Mouse (Mus musculus) MN1 (cell line): ENCODE data around the gene Icam5.
"Not testable (repeated sequence)": the region's sequence is repeated elsewhere in the genome, so short reads cannot be mapped to it uniquely, and the experiment has no call there.

Source experiments
- DNase-seq: peaks from one replicate; pipeline ENCODE4 v3.0.0-alpha.2; 2016; ENCODE audit warnings: low spot score

The Icam5 gene

GRCm38 (mm10) chr9:21031896-21032351 lies at the start of gene Icam5:
Icam5 (plus strand) TSS chr9:21032073.
- DNase-seq = peak; percentile 30

GRCm38 (mm10) chr9:20982171-20982570 lies 49.7 kb upstream of the Icam5 start:
- no peak for DNase-seq

DNA sequence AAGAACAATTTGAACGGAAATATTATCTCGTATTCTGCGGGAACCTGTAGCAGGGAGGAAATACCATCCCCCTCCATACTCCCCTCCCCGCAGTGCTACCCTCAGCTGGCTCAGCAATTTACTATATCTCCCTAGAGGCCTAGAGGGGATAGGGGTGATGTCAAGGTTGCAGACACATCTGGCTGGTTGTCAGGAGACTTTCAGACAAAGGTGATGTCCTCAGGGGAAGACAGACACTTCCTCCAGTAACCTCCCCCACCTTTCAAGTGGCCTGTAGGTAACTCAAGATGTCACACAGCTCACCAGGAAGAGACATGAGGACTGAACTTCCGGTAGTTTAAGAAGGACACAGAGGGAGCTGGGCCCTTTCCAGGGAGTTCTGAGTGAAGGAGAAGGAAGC lies 48.7 kb upstream of the Icam5 start:
- DNase-seq = no peak

- no peak for DNase-seq
These were observed 44.8 kb upstream of the Icam5 start for GRCm38 (mm10) chr9:20986952-20987686.

DNA sequence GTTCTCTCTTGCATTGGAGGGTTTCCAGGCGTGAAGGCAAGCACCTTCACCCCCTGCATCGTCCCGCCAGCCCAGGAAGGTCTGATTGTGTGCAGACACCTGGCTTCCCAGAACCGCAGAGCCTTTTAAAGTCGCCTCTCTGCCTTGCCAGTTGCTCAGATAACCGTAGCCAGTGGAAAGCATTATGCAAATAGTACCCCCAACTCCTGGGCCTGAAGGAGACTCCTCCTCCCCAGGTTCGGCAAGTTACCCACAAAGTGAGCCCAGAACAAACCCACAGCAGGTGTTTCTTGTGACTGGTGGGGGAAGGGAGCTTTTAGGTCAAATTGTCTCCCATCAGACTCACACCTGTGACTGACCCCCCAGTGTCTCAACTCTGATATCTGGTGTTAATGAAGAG lies 43.9 kb upstream of the Icam5 start:
- DNase-seq = no peak

GRCm38 (mm10) chr9:20990861-20991260 lies 41.0 kb upstream of the Icam5 start:
- no peak for DNase-seq

- no peak for DNase-seq
These were observed 40.3 kb upstream of the Icam5 start for GRCm38 (mm10) chr9:20991587-20991986.

DNA sequence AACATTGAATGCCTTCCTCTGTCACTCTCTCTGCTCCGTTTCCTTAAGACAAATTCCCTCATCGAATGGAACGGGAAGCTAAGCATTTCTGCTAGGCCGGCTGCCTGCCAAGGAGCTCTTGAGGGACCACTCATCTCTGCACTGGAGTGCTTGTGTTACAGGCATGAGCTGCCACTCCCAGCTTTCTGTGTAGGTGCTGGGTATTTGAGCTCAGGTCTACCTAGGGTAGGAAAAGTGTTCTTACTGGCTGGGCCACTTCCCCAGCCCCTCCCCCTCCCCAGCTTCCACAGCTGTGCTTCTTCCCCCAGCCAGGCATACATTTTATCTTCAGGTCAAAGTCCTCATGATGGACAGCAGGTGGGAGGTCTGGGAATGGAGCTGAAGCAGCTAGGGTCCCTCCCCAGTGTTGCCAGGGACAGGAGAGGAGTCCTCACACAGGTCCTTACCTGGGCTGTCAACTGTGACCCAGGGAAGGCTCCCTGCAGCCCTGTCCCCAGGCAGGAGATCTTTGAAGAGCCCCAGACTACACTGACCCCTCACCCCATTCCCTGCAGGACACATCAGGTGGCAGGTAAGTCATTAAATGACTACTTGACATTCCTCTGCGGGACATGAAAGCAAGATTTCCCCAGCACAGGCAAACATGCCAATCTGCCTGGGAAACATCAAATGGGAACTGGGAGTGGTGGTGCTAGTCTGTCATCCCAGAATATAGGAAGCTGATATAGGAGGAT lies 38.5 kb upstream of the Icam5 start:
- DNase-seq = no peak

- DNase-seq = no peak
These were observed 36.8 kb upstream of the Icam5 start for GRCm38 (mm10) chr9:20995069-20995468.

- no peak for DNase-seq
These were observed 34.8 kb upstream of the Icam5 start for GRCm38 (mm10) chr9:20997065-20997464.

DNA sequence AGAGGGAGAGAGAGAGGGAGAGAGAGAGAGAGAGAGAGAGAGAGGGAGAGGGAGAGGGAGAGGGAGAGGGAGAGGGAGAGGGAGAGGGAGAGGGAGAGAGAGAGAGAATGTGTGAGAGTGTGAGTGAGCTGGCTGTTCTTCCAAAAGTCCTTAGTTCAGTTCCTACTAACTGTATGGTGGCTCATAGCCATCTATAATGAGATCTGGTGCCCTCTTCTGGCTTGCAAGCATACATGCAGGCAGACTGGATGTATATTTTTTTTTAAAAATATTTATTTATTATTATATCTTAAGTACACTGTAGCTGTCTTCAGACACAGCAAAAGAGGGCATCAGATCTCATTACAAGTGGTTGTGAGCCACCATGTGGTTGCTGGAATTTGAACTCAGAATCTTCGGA lies 33.5 kb upstream of the Icam5 start:
- peak; percentile 26 for DNase-seq

GRCm38 (mm10) chr9:21000811-21001210 lies 31.1 kb upstream of the Icam5 start:
- peak; percentile 67 for DNase-seq

- DNase-seq = no peak
These were observed 30.1 kb upstream of the Icam5 start for GRCm38 (mm10) chr9:21001651-21002200.

- no peak for DNase-seq
These were observed 29.6 kb upstream of the Icam5 start for GRCm38 (mm10) chr9:21002270-21002626.

GRCm38 (mm10) chr9:21002627-21003551 lies 29.0 kb upstream of the Icam5 start, which contains the start of gene Mrpl4:
Mrpl4 (plus strand) TSS chr9:21002738.
- DNase-seq = peak; percentile 89

DNA sequence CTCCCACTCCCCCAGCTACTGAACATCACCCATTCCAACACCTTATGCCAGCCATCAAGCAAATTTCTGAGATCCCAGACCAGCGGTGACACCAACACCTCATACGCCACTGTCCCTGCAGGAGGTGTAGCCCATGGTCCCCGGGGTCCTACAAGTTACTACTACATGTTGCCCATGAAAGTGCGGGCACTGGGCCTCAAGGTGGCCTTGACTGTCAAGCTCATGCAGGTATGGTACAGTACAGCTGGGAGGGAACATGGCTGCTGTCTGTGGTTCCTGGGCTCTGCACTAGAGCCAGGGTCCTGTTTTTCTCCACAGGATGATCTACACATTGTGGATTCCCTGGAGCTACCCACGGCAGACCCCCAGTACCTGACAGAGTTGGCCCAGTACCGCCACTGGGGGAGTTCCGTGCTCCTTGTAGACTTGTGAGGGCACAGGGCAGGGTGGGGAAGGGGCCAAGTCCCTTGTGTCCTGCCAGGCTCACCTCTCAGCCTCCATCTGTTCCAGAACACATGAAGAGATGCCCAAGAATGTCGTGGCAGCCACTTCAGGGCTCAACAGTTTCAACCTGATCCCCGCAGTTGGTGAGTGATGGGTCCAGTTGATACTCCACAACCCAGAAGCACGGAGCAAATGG lies 24.4 kb upstream of the Icam5 start:
- no peak for DNase-seq

- DNase-seq = no peak
These were observed 23.9 kb upstream of the Icam5 start for GRCm38 (mm10) chr9:21008007-21008406.

- DNase-seq = no peak
These were observed 21.5 kb upstream of the Icam5 start for GRCm38 (mm10) chr9:21010362-21010761.

- DNase-seq = not testable (repeated sequence)
These were observed 20.8 kb upstream of the Icam5 start for GRCm38 (mm10) chr9:21010939-21011541.

DNA sequence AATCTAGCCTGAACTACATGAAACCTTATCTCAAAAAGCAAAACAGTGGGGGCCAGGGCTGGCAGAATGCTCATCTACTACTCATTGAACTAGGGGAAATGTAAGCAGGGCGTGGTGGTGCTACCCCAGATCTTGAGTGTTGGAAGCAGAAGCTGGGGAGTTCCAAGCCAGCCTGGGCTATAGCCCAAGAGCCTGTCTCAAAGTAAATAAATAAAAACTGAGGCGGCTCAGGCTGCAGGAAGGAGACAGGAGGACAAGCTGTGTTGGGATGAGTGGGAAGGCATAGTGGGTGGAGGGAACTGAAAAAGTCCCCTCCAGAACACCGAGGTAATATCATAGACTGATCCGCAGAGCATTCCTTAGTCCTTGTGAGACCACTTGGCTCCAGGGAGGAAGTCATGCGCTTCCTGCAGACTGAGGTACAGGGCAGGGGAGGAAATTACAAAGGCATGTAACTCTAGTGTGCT lies 20.0 kb upstream of the Icam5 start:
- DNase-seq = no peak

DNA sequence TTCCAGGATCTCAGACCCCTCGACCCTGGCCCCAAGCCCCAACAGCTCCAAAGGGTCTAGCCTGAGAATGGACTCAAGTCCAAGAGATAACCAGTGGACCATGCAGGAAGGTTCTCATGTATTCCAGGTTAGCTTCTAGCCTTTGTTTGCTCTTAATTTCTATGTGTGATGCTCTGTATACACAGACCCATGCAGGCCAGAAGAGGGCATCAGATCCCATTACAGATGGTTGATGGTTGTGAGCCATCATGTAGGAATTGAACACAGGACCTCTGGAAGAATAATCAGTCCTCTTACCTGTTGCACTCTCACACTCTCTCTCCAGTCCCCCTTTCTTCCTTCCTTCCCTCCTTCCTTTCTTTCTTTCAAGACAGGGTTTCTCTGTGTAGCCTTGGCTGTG lies 19.5 kb upstream of the Icam5 start:
- no peak for DNase-seq
